Comparison of ENCODE assay signal across 8 mouse cellular contexts in genomic region chr8:74980711-74981062, GRCm38 (mm10). TPM values are rescaled to one million over a fixed set of nuclear protein-coding genes. Genes with fewer than 3 reads are reported as not detected.
DNase-seq lines count a peak whose midpoint lies in the region; ATAC-seq and TF ChIP-seq lines count a peak whose summit lies in the region.

No protein-coding gene starts in this region.

- H3K9me3 ChIP-seq in forebrain, postnatal 0 days (ENCODE audit: low read length): no peaks in the 10 kb centered on the region
- H3K9me3 ChIP-seq in kidney, embryonic 15.5 days (replicated peaks): no peaks in the 10 kb centered on the region
- no peaks in the 10 kb centered on the region for H3K9me3 ChIP-seq in liver, embryonic 12.5 days (replicated peaks)
- no peaks in the 10 kb centered on the region for H3K9me3 ChIP-seq in neural tube, embryonic 14.5 days (ENCODE audit: control insufficient read depth, low read length)

- peak; percentile 5 for DNase-seq in ovary, postnatal 10 days (ENCODE audit: low spot score)
- DNase-seq in ovary, adult 18-20 months (ENCODE audit: low spot score): no peak
- peak; percentile 51 for DNase-seq in c-Kit-positive CD71-negative TER-119-negative erythroid progenitor cells, embryonic 14.5 days (ENCODE audit: low read depth)
- peak; percentile 80 for DNase-seq in forebrain, postnatal 0 days
- DNase-seq in thymus, postnatal 0 days (ENCODE audit: low spot score): peak; percentile 57

- peak; percentile 84 for ATAC-seq in forebrain, postnatal 0 days
- peak; percentile 66; the same call in 1 of the 2 replicates for ATAC-seq in kidney, embryonic 15.5 days (replicated peaks; ENCODE audit: low FRiP score)
- peak; percentile 49; the same call in 1 of the 2 replicates for ATAC-seq in liver, embryonic 12.5 days
- peak; percentile 68; the same call in 1 of the 2 replicates for ATAC-seq in neural tube, embryonic 14.5 days (ENCODE audit: low read depth)

- H3K27ac ChIP-seq in forebrain, postnatal 0 days (ENCODE audit: low read depth, low read length): no peak overlapping the region
- H3K27ac ChIP-seq in kidney, embryonic 15.5 days: no peak overlapping the region
- no peak overlapping the region for H3K27ac ChIP-seq in liver, embryonic 12.5 days
- H3K27ac ChIP-seq in neural tube, embryonic 14.5 days (ENCODE audit: low read depth, low read length): no peak overlapping the region

- no peaks in the 10 kb centered on the region for H3K27me3 ChIP-seq in forebrain, postnatal 0 days (ENCODE audit: insufficient read depth, low read length)
- no peaks in the 10 kb centered on the region for H3K27me3 ChIP-seq in kidney, embryonic 15.5 days
- no peaks in the 10 kb centered on the region for H3K27me3 ChIP-seq in liver, embryonic 12.5 days (replicated peaks)
- no peaks in the 10 kb centered on the region for H3K27me3 ChIP-seq in neural tube, embryonic 14.5 days (ENCODE audit: control insufficient read depth, insufficient read depth, low read length)

- H3K4me2 ChIP-seq in forebrain, postnatal 0 days (ENCODE audit: low read depth): no peak overlapping the region
- H3K4me2 ChIP-seq in kidney, embryonic 15.5 days: no peak overlapping the region
- no peak overlapping the region; the same call in 1 of the 2 replicates for H3K4me2 ChIP-seq in liver, embryonic 12.5 days
- no peak overlapping the region for H3K4me2 ChIP-seq in neural tube, embryonic 14.5 days (ENCODE audit: low read depth, low read length)

- peak; percentile 89 for TF ChIP-seq CTCF in forebrain, postnatal 0 days (IDR thresholded peaks at IDR 0.05; ENCODE audit: low read depth)

- WGBS in forebrain, postnatal 0 days: 2% methylated on average over 5 of the region's 5 CpGs
- under 1% methylated on average over 5 of the region's 5 CpGs for WGBS in kidney, embryonic 15.5 days
- WGBS in liver, embryonic 12.5 days (ENCODE audit: insufficient replicate concordance): 0% methylated on average over 5 of the region's 5 CpGs
- 6% methylated on average over 5 of the region's 5 CpGs for WGBS in neural tube, embryonic 14.5 days

- no peaks in the 10 kb centered on the region for H3K4me1 ChIP-seq in forebrain, postnatal 0 days (ENCODE audit: insufficient read depth)
- 0 out of 2 replicates have a peak, but pooled peaks cover 3% of the 10 kb centered on the region for H3K4me1 ChIP-seq in kidney, embryonic 15.5 days
- H3K4me1 ChIP-seq in liver, embryonic 12.5 days: peaks cover 7% of the 10 kb centered on the region; the same call in 1 of the 2 replicates
- no peaks in the 10 kb centered on the region for H3K4me1 ChIP-seq in neural tube, embryonic 14.5 days (ENCODE audit: control insufficient read depth, insufficient read depth, low read length)

- no peak overlapping the region for H3K9ac ChIP-seq in forebrain, postnatal 0 days
- no peak overlapping the region for H3K9ac ChIP-seq in kidney, embryonic 15.5 days
- no peak overlapping the region for H3K9ac ChIP-seq in liver, embryonic 12.5 days
- no peak overlapping the region for H3K9ac ChIP-seq in neural tube, embryonic 14.5 days (replicated peaks; ENCODE audit: low read depth, low read length)

- H3K36me3 ChIP-seq in forebrain, postnatal 0 days (ENCODE audit: insufficient read depth): no peaks in the 10 kb centered on the region
- H3K36me3 ChIP-seq in kidney, embryonic 15.5 days: no peaks in the 10 kb centered on the region
- H3K36me3 ChIP-seq in liver, embryonic 12.5 days: no peaks in the 10 kb centered on the region
- no peaks in the 10 kb centered on the region for H3K36me3 ChIP-seq in neural tube, embryonic 14.5 days (ENCODE audit: control insufficient read depth, insufficient read depth, low read length)

- no peak overlapping the region for H3K4me3 ChIP-seq in forebrain, postnatal 0 days (ENCODE audit: low read depth, low read length)
- H3K4me3 ChIP-seq in kidney, embryonic 15.5 days (replicated peaks): no peak overlapping the region
- no peak overlapping the region for H3K4me3 ChIP-seq in liver, embryonic 12.5 days
- H3K4me3 ChIP-seq in neural tube, embryonic 14.5 days (ENCODE audit: low read depth, low read length): no peak overlapping the region

RNA-seq across cellular contexts. Expression of gene Hmgxb4, which starts 12.5 kb away (rescaled TPM):
- total RNA-seq in forebrain, postnatal 0 days (2014; rRNA removed): 70.9 and 84.2 TPM in 2 replicates
- 19.0 and 26.9 TPM in 2 replicates for polyA plus RNA-seq in forebrain, postnatal 0 days (2015; fragmentation: Nextera tagmentation; extraction: Ambion mirVana)
- 38.6 and 46.4 TPM in 2 replicates for polyA plus RNA-seq in kidney, embryonic 15.5 days (2015; fragmentation: Nextera tagmentation; extraction: Ambion mirVana)
- 17.6 and 18.3 TPM in 2 replicates for polyA plus RNA-seq in liver, embryonic 12.5 days (2016; fragmentation: Nextera tagmentation; extraction: Ambion mirVana)
- 46.3 and 49.2 TPM in 2 replicates for polyA plus RNA-seq in neural tube, embryonic 14.5 days (2014; fragmentation: Nextera tagmentation; extraction: Ambion mirVana)
- polyA plus RNA-seq in thymus, postnatal 0 days (2015; fragmentation: Nextera tagmentation; extraction: Ambion mirVana): 29.6 and 30.0 TPM in 2 replicates

RNA-seq across cellular contexts. Expression of gene Tom1, which starts 52.8 kb away (rescaled TPM):
- 21.8 and 24.6 TPM in 2 replicates for total RNA-seq in forebrain, postnatal 0 days (2014; rRNA removed)
- 30.6 and 35.9 TPM in 2 replicates for polyA plus RNA-seq in forebrain, postnatal 0 days (2015; fragmentation: Nextera tagmentation; extraction: Ambion mirVana)
- polyA plus RNA-seq in kidney, embryonic 15.5 days (2015; fragmentation: Nextera tagmentation; extraction: Ambion mirVana): 29.6 and 35.1 TPM in 2 replicates
- polyA plus RNA-seq in liver, embryonic 12.5 days (2016; fragmentation: Nextera tagmentation; extraction: Ambion mirVana): 14.6 and 16.1 TPM in 2 replicates
- polyA plus RNA-seq in neural tube, embryonic 14.5 days (2014; fragmentation: Nextera tagmentation; extraction: Ambion mirVana): 34.6 and 36.1 TPM in 2 replicates
- 18.8 and 21.3 TPM in 2 replicates for polyA plus RNA-seq in thymus, postnatal 0 days (2015; fragmentation: Nextera tagmentation; extraction: Ambion mirVana)
